Mouse (Mus musculus) erythroid progenitor cell, adult 5-6 weeks (primary cell): ENCODE data around the gene Fbxo3. TPM values are rescaled to one million over a fixed set of nuclear protein-coding genes. Genes with fewer than 3 reads are reported as not detected.
"Not testable (repeated sequence)": the region's sequence is repeated elsewhere in the genome, so short reads cannot be mapped to it uniquely, and the experiment has no call there.

Source experiments
- ATAC-seq: replicated peaks from 2 replicates; pipeline ENCODE4 v1.8.0; 2016; ENCODE audit warnings: moderate number of reproducible peaks, mild to moderate bottlenecking, moderate TSS enrichment, inconsistent platforms; ENCODE audit not compliant: poor library complexity, low FRiP score, severe bottlenecking
- total RNA-seq, 2 experiments: library from RNA; stranded (forward) in 1 of 2; stranded (reverse) in 1 of 2; fragments of 150-400 nt in 1 of 2; fragments of 186-747, 209-891 nt in 1 of 2; gene quantifications; 2 replicates each; pipeline versions ENCODE4 v1.2.3 to v1.2.4; 2015 to 2017; ENCODE audit warnings: low replicate concordance in 2 of 2

The Fbxo3 gene
- total RNA-seq (2015; ENCODE audit: low replicate concordance) (84.3 and 95.2 TPM in 2 replicates), total RNA-seq (2017; ENCODE audit: low replicate concordance) (96.8 and 101 TPM in 2 replicates)

DNA sequence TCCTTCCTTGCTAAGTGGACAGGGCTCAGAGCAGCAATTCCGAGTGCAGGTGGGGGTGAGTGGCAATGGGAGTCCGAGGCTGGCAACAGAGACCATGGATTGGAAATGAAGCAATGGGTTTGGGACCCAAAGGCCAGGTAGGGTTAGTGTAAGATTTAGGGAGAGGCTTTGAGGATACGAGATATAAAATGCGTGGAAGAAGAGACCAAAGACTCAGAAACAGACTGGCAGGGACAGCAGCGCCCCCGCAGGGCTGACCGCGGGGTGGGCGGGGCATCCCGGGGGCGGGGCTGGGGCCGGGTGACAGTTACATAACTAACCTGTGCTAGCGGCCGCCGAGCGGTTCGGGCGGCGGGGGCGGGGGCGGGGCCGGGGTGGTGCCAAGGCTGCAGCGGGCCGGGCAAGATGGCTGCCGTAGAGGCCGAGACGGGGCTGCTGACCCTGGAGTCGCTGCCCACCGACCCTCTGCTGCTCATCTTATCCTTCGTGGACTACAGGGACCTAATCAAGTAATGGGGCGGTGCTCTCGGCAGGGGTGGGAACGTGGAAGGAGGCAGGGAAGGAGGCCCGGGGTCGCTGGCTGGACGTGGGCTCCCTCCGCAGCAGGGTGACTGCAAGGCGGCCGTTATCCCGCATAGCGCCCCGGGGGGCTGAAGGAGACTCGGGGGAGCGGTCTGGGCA is at the start of gene Fbxo3:
Fbxo3 (plus strand) TSS at position 264 of the 681 bp plus-strand sequence.
- peak; percentile 85 for ATAC-seq

DNA sequence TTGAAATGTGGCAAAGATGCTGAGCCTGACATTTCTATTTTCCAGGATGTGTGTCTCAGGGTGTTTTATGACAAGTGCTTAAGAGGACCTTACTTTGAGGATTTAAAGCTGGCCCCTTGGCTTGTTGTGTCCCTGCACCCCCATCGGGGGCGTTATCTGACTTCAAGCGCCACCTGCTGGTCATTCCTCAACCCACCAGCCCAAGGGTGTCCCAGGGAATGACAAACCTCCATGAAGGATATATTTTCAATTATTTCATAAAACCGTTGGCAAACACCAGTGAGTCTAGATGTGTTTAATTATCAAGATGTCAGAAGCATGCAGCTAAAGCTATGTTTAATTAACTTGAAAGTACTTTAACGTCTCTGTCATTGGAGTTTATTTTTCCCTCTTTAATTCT is 45.3 kb upstream of the Fbxo3 start:
- peak; percentile 45; the same call in 1 of the 2 replicates for ATAC-seq

DNA sequence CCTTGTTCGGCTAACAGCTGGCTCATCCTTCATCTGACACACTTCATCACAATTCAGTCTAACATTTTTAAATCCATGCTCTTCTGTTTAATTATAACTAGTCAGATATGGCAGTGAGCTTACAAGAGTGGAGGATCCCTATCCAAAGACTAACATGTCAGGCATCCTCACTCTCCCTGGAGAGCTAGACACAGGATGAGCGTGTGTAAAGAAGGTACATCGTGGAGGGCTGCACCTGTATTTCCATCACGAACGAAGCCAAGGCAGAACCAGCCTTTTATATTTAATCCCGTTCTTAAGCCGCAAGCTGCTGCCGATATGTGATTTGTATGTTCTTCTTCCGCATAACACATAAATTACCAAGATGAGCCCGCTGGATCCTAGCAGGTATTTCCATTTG is 44.4 kb upstream of the Fbxo3 start:
- no peak for ATAC-seq

DNA sequence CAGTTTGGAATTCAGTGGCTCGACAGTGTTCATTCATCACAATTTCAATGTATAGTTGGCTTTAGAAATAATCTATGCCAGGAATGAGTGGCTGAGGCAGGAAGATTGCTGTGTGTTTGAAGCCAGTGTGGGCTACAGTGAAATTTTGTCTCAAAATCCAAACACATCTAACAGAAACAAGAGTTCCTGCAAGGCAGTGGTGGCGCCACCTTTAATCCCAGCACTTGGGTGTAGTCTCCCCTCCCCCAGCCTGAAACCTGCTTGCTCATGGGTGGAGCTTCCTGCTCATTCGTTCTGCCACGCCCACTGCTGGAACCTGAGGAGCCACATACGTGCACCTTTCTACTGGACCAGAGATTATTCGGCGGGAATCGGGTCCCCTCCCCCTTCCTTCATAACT is 39.9 kb upstream of the Fbxo3 start:
- not testable (repeated sequence) for ATAC-seq

GRCm38 (mm10) chr2:103989724-103990123 is 37.8 kb upstream of the Fbxo3 start:
- ATAC-seq: no peak

DNA sequence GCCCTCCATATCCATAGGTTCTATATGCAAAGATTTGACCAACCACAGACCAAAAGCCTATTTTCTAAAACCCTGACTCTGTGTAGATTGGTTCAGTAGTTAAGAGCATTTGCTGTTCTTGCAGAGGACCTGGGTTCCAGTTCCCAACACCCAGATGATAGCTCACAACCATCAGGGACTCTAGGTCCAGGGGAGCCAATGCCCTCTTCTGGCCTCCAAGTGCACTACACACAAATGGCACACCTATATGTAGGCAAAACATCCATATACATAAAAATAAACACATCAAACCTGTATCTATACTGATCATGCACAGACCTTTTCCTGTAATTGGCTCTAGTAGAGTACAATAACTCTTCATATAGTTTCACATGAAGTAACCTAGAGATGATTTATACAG is 36.2 kb upstream of the Fbxo3 start:
- ATAC-seq: peak; percentile 60; the same call in 1 of the 2 replicates

DNA sequence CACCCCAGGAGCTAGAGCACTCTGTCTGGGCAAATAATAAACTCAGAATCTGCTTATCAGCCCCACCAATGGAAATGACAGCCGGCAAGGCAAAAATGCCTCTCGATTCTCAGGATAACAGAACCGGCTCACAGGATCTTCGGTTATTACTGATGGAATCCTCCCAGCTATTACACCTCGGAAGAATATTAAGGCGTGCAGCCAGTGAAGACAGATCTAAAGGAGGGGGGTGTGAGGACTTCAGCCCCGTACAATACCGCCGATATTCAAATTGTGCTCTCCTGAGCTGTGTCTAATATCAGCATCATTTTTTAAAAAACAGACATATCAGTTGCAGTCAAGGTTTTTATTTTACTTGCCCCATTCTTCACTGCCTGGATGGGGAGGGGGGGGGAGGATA is 35.4 kb upstream of the Fbxo3 start:
- no peak for ATAC-seq

DNA sequence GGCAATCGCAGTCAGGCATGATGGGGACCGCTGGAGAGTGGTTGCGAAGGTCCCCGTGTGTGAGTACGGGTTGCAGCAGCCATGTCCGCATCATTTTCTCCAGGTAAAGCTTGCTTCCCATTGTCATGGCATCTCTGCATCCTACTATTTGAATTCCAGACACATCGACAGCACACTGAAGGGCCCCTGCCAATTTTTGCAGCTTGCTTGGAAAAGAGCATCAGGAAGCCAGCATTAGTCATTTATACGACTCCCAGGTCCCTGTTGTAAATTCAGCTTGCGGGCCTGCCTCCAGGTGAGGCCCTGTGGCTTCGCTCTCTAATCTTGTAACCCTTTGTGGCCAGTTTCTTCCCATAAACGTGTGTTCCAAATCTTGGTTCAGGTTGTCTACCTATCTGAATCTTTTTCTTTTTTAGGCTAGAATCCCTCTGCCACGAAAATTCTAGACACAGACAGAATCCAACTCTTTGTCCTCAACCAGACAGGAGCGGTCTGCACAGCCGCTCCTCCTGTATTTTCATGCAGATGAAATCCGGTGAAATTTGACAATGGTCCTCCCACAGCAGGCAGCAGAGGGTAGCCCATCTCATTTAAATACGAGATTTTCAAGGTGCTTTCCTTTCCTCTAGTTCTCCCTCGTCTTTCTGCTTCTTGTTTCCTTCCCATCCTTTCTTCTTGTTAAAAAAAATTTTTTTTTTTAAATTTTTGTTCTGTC is 34.7 kb upstream of the Fbxo3 start:
- ATAC-seq: no peak

GRCm38 (mm10) chr2:104001076-104001475 is 26.4 kb upstream of the Fbxo3 start:
- peak; percentile 79 for ATAC-seq

DNA sequence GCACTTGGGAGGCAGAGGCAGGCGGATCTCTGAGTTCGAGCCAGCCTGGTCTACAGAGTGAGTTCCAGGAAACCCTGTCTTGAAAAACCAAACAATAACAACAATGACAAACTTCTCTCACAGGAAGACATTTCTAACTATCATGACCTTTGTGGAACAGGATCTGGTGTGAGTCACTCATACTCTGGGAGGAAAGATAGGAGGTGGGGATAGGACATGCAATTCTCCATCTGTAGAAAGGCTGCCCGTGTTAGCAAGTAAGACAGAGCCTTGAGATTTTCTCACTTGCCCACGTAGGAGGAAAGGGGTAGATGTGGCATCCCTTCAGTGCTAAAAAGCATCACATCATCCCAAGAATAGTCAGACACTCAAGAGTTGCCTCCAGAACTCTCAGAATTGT is 25.7 kb upstream of the Fbxo3 start:
- no peak for ATAC-seq

DNA sequence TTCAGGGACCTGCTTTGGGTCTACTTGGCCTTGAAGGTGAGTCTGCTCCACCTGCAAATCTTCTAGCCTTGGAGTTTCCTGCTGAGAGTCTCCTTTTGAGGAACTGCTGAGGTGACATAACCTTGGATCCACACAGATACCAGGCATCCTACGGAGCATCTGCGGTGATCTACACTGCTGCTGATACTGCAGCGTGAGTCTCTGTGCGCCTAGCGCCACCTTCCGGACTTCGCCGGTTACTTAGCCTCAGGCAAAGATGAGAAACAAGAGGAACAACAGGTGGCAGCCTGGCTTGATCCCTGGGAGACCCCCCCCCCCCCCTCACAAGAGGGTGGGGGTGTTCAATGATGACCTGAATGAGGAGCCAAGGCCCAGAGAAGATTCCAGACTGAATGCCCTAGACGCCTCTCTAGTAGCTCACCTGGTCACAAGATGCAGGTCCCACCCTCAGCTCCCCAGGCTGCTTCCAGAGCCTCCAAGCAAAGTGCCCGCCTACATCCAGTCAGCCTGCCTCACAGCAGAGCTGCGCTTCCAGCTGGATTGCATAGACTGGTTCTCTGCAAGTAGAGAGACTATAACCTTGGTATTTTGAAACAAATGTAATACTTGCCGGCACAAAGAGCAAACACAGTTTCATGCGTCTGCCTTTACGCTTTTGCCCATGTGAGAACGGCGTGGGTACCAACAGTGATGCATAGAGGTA is 24.7 kb upstream of the Fbxo3 start:
- peak; percentile 67 for ATAC-seq

DNA sequence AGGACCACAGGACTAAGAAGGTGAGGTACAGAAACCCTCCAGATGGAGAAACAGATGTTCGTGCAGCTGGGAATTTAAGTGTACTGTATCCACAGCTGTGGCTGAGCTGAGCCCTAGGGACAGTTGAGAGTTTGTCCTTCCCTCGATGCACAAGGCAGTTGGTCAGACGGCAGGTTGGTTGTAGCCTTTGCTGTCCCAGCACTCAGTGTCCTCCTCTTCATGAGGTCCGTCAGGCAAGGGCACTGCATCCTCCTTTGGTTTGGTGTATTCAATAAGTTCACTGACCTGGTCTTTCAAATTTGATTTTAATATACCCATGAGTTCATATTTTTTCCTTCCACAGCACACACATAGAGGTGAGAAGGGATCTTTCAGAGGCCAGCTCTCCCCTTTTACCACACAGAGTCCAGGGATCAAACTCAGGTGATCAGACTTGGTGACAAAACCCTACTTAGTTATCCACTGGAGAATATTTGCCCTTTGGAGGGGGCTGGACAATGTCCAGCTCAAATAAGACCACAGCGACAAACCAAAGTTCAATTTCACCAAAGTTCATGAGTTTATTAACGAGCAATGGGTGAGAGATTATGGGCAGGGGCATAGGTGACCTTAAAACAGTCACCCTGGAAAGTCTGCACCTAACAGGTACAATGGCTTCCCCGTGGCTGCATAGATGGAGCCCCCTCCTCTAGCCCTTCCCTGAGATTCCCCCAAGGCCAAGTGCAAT is 19.6 kb upstream of the Fbxo3 start:
- no peak for ATAC-seq

- not testable (repeated sequence) for ATAC-seq
These were observed 18.7 kb upstream of the Fbxo3 start for GRCm38 (mm10) chr2:104008853-104009252.

- no peak for ATAC-seq
These were observed 4.4 kb upstream of the Fbxo3 start for GRCm38 (mm10) chr2:104023096-104023495.

DNA sequence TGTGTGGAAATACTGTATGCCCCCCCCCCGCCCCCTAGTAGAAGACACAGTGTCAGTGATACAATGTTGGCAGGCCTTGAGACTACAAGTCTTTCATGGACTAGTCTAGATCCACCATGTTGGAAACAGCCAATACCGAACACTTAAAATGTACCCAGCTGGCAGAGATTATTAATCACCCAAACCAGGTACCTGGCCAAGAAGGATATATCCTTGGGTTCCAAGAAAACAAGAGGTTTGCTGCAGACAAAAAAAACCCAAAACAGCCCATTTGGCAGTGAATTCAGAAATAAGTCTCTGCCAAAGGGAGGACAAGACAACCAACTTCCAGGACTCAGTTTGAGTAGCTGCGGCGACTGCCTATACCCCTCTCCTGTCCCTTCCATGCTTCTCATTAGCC is 2.9 kb upstream of the Fbxo3 start:
- no peak for ATAC-seq

DNA sequence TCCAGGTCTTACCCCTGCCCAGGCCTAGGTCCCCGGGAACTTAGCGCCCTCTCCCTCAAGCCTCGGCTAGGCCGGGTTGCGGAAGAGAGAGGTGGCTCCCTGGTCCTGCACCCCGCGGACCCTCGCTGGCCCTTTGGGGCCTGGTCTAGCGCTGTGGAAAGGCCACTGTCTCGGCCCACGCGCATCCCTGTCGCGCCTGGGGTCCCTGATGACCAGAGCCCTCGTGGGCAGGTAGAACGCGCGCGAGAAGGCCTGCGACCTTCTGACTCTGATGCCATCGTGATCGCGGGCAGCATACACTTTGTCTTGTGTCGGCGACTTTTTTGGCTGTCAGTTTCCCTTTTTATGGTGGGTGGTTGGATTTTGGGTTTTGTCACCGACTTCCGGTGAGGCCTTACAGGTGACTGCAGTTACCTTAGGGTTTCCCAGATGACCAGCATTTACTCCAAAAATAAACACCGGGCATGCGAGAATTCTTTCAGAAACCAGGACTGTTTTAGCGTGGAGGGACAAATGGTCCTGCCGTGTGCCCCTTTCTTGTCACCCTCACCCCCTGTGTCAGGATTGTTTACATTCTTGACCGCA is 710 bp downstream of the Fbxo3 start, which contains the start of gene 4931422A03Rik:
4931422A03Rik (minus strand) TSS at position 223 of the 585 bp plus-strand sequence.
- peak; percentile 42 for ATAC-seq

- peak; percentile 57 for ATAC-seq
These were observed 1.6 kb downstream of the Fbxo3 start for GRCm38 (mm10) chr2:104029074-104029473.

GRCm38 (mm10) chr2:104030381-104030780 is 2.9 kb downstream of the Fbxo3 start:
- ATAC-seq: no peak

DNA sequence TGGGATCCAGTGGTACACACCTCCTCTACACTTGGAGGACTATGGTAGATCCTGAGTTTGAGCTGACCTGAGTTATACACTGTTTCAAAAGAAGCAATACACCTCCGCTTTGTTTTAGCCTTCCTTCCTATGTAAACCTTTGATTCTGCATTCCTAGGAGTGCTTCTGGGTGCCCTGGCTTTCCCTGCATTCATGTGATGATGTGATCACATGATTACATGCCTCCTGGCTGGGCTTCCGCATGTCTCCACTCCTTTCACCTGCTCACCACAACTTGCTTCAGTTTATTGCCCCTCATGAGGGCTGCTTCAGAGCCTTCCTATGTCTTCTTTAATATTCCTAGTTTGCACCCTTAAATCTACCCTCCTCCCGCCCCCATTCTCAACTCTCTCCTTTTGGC is 4.5 kb downstream of the Fbxo3 start:
- ATAC-seq: no peak
